Mouse (Mus musculus): Measurements from ENCODE around the gene Ern1.

DNA sequence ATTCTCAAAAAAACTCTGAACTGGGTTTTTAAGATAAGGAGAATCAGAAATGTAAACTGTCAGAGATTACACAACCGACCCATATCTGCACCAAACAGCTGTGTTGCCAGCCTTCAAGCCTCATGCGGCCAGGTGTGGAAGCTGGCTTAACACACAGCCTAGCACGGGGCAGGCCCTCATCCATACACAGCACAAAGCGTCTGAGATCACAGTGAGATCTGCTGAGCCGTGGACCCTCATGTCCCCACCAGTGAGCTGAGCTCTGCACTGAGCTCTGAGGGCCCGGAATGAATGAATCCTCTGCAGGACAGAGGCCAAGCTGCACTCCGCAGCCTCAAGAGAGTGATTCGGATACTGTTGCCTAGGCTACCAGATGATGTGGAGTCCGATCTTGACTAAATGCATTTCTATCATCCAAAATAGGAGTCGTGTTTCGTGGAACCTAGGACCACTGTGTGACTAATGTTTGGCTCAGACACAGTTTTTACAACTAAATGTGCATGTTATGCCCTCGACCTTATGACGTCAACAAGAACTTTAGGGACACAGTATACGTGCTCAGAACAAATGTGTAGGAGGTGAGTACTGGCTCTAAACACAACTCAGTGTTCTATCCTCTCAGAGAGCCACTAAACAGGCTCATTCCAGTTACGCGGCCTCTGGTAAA, 27.6 kb upstream of the Ern1 start:
- TF ChIP-seq CTCF (IDR thresholded peaks at IDR 0.05; ENCODE audit: borderline replicate concordance, insufficient read depth, low read length) (no peak), POLR2A (IDR thresholded peaks at IDR 0.05; ENCODE audit: low read depth, low read length) (no peak)
